Mouse (Mus musculus) layer of hippocampus, adult 2 months (tissue): ENCODE measurements at regions not wholly inside any gene's neighbourhood (a gene's known extent, or its start where the extent isn't known, plus 50 kb on each side); places are given as distances from the start of the nearest gene placed in this dataset.

ENCODE experiments used
- DNase-seq, 2 experiments: peaks; one replicate each; pipeline ENCODE4 v3.0.0; 2022; ENCODE audit warnings: low spot score in 2 of 2
- H3K27ac ChIP-seq: fragments of 200-600 bp; 2 replicates; pipeline ENCODE4 v1.8.1; 2022
- H3K4me3 ChIP-seq: fragments of 200-600 bp; 2 replicates; pipeline ENCODE4 v1.8.1; 2022; ENCODE audit warnings: mild to moderate bottlenecking
- CTCF ChIP-seq: fragments of 200-600 bp; conservative IDR thresholded peaks from 2 replicates; pipeline ENCODE4 v1.8.1; 2022; ENCODE audit warnings: antibody characterized with exemption, mild to moderate bottlenecking, moderate library complexity

DNA sequence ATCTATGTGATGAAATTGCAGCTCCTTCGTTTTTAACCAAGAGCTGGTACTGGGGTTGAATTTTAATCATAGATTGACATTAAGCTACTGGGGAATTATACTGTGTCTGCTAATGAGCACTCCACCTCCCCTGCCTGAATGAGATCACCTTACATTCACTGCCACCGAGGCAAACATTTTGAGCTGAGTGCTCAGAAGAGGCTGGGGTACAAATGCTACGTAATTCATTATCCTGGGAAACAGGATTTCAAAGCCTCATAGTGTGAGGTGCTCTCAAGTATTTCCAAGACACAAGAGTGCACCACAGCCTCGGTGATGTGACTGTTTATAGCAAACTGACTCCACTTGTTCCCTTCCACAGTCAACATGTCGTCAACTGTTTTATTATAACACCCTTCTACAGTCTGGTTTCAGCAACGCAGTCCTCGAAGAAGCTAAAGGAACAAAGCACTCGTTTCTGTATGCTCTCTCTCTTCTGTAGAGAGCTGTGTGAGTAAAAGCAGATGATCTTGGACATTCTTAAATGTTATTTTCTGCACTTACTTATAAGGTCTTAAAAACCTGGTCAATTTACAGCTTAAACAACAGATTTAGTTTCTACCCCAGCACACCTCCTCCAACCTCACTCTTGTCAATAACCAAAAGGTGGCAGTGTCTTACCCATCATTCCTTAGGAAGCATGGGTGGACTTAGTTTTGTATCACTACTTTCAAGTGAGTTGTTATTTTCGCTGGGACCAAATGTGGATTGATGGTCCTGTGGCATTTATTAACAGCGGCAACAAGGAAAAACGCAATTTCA, 484.8 kb upstream of the Pou3f2 start:
- peak in 1 of 2 experiments; percentile 2 for DNase-seq
- peak; percentile 70 for TF ChIP-seq CTCF
- Histone ChIP-seq H3K27ac (no peak overlapping the region), H3K4me3 (peak overlapping the region; percentile 15; the same call in 1 of the 2 replicates)

DNA sequence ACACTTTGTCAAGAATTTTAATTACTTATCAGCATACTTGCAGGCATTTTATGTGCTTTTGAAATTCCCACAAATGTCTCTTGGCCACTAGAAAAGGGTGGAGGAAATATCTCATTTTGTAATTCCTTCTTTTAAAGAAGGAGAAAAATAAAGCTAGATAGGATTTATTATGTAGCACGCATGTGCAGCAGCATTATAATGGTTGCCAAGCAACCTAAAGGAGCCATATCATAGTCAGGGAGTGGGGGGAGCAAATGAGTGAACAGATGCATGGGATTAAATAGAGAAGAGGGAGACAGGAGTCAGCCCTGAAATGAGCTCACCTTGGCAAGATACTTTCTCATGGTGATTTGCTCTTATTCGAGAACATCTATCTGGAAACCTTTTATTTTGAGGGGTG, 483.0 kb upstream of the Pou3f2 start:
- DNase-seq, result no peak
- H3K27ac ChIP-seq, result no peak overlapping the region
- H3K4me3 ChIP-seq, result no peak overlapping the region
- TF ChIP-seq CTCF, result no peak

DNA sequence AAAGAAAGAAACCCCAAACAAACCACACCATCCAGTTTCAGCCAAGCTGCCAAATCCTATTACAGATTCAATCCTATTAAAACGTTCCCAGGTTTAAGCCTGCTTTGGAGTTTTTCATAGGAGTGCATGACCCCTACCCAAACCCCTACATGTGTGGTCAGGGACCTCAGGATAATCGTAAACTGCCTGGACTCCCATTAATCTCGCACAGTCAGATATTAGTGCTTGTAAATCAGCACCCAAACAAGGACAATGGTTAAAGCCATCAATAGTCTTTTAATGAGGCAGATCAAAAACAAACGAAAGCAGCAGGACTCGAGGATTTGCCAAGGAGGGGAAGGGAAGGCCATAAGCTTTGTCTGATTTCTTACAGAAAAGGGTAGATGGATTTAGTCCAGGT, 482.3 kb upstream of the Pou3f2 start:
- Histone ChIP-seq H3K4me3 (no peak overlapping the region), H3K27ac (no peak overlapping the region)
- no peak for DNase-seq
- no peak for TF ChIP-seq CTCF

DNA sequence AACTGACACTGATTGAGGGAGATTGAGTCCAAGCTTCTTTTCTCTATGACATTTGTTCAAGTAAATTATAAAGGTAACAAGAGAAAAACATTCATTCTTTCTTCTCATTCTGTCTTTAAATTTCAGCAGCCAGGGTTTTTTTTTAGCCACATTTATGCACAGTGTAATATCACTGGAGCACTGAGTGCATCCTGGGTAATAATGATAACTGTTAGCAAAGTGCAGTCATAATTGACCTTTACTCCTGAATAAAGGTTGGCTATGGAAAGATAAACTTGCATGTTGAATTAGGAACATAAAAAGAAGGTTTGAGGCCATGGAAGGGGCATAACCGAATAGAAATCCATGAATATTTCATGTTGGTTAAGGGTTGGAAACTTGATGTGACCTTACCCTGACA, 461.3 kb upstream of the Pou3f2 start:
- Histone ChIP-seq H3K27ac (no peak overlapping the region), H3K4me3 (no peak overlapping the region)
- no peak for DNase-seq
- TF ChIP-seq CTCF, result no peak

DNA sequence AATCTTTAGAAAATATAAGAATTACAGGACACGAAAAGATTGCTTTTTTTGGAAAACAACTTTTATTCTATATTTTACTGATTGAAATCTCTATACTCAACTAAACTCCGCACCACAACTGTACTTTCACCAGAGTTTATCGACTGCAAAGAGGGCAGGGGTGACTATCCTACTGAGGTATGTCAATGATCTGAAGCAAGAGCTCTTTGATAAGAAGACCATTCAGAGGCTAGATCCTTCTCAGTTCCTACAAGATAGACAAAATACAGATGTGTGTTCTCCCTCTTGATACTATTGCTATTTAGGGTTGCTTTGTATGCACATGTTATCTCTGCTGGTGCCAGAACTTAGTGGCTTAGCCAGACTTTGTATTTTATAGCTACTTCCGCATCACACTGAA, 460.7 kb upstream of the Pou3f2 start:
- Histone ChIP-seq H3K27ac (no peak overlapping the region), H3K4me3 (no peak overlapping the region)
- TF ChIP-seq CTCF, result no peak
- DNase-seq, result no peak

DNA sequence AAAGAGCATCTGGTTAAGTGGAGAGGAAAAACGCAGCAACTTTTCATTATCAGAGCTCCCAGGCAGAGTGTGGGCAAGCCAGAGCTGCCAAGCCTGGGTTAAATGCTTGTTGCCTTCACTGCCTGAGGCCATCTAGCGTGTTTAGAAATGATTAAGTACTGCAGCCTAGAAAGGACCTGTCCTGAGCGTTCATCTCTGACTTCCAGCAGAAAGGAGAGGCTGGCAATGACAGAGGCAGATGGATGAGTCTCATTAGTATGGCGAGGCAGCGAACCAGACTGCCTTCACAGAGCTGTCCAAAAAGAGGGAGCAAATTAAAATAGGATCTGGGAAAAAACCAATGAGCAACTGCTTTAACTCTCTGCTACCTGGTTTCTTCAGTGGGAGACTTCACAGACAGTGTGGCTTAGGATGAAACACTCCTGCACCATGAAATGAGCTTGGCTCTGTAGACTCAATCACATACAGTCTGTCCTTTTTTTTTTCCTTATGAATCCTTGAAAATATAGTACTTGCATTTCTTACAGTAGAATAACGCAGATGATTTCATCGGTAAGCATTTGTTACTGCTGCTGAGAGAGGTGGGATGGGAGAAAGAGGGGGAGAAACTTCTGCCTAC, 458.7 kb upstream of the Pou3f2 start:
- Histone ChIP-seq H3K4me3 (no peak overlapping the region), H3K27ac (no peak overlapping the region)
- no peak for TF ChIP-seq CTCF
- peak in 1 of 2 experiments; percentile 1 for DNase-seq

DNA sequence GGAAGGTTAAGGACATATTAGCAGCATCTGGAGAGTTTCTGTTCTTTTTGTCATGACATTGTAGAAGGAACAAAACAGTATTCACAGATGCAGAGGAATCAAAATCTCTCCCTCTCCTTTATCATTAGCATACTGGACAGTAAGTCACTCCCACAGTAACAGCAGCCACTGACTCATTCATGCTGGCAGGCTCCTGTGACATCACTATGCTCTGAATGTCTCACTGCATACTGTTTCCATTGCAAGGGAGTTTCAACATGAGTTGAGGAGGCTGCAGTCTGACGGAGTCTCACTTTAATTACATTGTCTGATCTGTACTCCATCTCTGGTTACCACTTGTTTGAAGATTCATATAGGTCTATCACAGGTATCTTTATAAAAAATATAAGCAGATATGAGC, 450.1 kb upstream of the Pou3f2 start:
- TF ChIP-seq CTCF, result no peak
- no peak overlapping the region for H3K27ac ChIP-seq
- no peak overlapping the region for H3K4me3 ChIP-seq
- no peak for DNase-seq

DNA sequence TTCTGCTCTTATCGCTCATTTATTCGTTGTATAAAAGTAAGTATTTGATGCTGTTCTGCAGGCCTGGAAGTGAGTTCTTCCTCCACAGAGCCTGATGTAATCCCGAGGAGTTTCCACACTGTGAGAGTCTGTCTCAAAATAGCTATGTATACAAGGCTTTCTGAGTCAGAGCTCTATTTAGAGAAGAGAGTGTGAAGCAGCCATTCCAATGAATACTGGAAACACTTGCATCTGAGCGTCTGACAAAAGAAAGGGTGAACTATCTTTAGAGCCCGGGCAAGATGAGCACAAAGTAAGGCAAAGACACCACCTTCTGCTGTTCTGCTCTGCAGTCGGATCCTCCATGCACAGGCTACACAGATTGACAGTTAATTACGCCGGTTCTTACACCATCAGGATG, 436.0 kb upstream of the Pou3f2 start:
- Histone ChIP-seq H3K4me3 (no peak overlapping the region), H3K27ac (no peak overlapping the region)
- no peak for TF ChIP-seq CTCF
- peak in 1 of 2 experiments; percentile 29 for DNase-seq

DNA sequence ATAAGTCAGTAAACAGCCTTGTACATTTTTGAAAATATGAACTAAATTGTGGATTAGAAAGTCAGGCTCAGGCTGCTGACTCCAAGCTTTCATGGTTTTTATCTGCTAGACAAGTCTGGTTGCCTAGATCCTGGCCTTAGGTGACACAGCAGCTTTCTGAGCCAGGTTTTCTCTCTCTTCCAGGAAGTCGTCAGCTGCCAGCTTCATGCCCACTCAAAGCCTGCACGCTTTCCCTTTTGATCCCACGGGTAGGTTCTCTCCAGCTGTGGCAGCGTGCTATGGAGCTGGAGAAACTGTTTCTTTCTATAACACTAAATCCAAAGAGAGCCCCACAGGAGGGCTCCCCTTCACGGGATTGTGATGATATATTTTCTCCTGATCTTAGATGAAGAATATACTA, 426.7 kb upstream of the Pou3f2 start:
- DNase-seq, result no peak
- Histone ChIP-seq H3K27ac (no peak overlapping the region), H3K4me3 (no peak overlapping the region)
- no peak for TF ChIP-seq CTCF

DNA sequence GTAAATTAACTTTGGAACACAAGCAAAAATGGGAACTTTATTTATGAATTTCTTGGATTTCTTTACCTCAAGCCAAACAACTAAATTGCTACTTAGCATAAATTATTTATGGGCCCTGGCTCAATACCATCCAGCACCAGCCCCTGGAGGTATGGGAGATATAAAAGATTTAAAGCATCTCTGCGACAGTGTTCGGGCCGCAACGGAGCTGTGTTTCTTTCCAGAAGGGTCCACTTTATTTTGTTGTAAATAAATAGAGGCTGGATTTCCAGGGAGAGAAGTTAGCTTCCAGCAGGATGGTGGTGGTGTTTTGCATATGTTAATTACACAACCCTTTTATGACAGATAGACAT, 404.5 kb upstream of the Pou3f2 start:
- Histone ChIP-seq H3K4me3 (no peak overlapping the region), H3K27ac (no peak overlapping the region)
- DNase-seq, result no peak
- TF ChIP-seq CTCF, result no peak

DNA sequence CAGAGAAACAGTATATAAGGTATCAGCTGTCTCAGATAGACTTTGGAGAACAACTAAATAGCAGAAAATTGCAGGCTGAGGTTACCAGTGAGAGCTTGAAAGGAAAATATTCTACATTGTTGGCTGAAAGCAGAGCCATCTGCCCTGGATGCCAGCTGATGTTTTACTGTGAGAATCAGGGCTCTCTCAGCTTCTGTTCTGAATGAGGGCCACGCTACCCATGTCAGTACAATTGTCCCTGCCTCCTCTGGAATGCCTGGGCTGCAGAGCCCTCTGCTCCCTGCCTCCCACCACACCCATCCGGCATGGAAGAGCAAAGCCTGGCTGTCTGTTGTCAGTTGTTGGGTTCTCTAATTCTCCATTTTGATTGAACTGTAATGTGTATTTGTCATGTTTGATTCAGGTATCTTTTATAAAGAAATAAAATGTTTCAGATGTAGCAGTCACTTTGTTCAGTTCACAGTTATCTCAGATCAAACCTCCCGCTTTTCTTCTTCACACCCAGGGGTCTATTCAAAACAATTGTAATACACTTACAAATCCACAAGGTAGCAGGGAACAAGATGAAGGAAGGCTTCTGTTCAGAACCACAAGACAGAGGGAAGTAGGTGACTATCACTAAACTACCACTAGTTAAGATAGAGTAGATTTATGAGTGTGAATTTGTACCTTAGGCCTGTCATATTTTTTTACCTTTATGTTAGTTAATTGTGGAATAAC, 404.0 kb upstream of the Pou3f2 start:
- Histone ChIP-seq H3K27ac (no peak overlapping the region), H3K4me3 (no peak overlapping the region)
- DNase-seq, result no peak
- no peak for TF ChIP-seq CTCF

DNA sequence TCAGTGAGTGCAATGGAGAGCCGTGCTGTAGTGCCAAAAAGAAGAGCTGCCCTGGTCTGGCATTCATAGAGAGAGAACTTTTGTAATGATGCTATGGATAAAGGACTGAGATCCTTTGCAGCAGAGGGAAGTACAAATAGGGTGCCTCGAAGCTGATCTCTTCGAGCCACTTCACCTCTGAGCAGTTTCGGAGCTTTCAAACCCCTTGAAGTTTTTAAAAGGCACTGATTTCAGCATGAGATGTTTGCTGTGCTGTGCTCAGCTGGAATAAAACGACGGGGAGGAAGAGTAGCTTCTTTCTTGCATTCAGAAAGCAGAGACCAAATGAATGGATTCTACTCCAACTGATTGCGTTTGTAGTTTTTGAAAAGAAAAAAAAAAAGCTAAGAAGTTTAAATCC, 392.5 kb upstream of the Pou3f2 start:
- DNase-seq, result no peak
- Histone ChIP-seq H3K27ac (no peak overlapping the region), H3K4me3 (no peak overlapping the region)
- no peak for TF ChIP-seq CTCF

DNA sequence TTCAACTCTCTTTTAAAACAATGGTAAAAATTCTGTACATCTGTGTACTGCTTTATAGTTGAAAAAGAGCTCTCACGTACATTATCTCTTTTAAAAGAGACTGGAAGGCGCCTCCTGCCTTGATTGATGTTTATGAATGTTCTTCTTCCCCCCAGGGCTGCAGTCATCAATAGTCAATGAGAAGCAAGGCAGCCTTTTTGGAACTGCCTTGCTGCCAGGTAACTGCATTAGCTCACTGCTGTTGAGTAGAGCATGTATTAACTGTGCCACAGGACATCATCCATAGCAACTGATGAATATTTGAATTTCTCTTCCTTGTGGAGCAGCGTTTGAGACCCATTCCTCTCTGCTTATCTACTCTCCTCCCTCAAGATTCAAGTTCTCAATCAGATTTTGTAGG, 387.2 kb upstream of the Pou3f2 start:
- DNase-seq, result no peak
- Histone ChIP-seq H3K4me3 (no peak overlapping the region), H3K27ac (no peak overlapping the region)
- no peak for TF ChIP-seq CTCF

DNA sequence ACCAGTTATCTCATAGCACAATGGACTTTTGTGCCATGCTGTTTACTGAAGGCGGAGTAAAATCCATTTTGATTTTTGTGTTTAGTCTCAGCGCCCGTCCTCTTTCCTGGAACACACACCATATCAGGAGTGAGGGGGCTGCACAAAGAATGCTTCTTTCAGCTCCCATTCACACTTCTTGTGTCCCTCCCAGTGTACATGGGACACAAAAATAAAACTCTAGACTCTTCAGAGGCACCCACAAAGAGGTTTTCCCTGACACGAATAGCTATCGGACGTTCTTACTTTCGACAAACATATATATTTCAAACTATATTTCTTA, 347.9 kb upstream of the Pou3f2 start:
- Histone ChIP-seq H3K27ac (no peak overlapping the region), H3K4me3 (no peak overlapping the region)
- no peak for DNase-seq
- TF ChIP-seq CTCF, result no peak
